Mouse (Mus musculus) neural tube, embryonic 11.5 days (tissue): Measurements from ENCODE around the gene Pdss2. TPM values are rescaled to one million over a fixed set of nuclear protein-coding genes. Genes with fewer than 3 reads are reported as not detected.

Experiments
- ATAC-seq: fragments of 200-750 bp; cut with Nextera tagmentation; 2 replicates; pipeline ENCODE4 v1.8.0; 2017; ENCODE audit warnings: moderate number of reproducible peaks, mild to moderate bottlenecking, moderate TSS enrichment, moderate library complexity; ENCODE audit not compliant: insufficient read depth, low FRiP score, low TSS enrichment
- DNase-seq: peaks from one replicate; pipeline ENCODE4 v3.0.0-alpha.2; 2015; ENCODE audit warnings: low spot score
- H3K27ac ChIP-seq: fragments of 300-500 bp; sonication (generic); 2 replicates; pipeline ENCODE4 v1.5.1; 2014; ENCODE audit warnings: low read depth, mild to moderate bottlenecking, low read length
- H3K27me3 ChIP-seq: fragments of 300-500 bp; sonication (generic); 2 replicates; pipeline ENCODE4 v1.6.1; 2014; ENCODE audit warnings: mild to moderate bottlenecking, low read length, mixed read lengths; ENCODE audit not compliant: control insufficient read depth, insufficient read depth
- H3K36me3 ChIP-seq: fragments of 300-500 bp; sonication (generic); 2 replicates; pipeline ENCODE4 v1.6.1; 2014; ENCODE audit warnings: mild to moderate bottlenecking, low read length, moderate library complexity, mixed read lengths; ENCODE audit not compliant: control insufficient read depth, insufficient read depth
- H3K4me1 ChIP-seq: fragments of 300-500 bp; sonication (generic); 2 replicates; pipeline ENCODE4 v1.6.1; 2014; ENCODE audit warnings: low read length, mixed read lengths; ENCODE audit not compliant: control insufficient read depth, insufficient read depth
- H3K4me2 ChIP-seq: fragments of 300-500 bp; sonication (generic); 2 replicates; pipeline ENCODE4 v1.6.1; 2014; ENCODE audit warnings: low read depth, mild to moderate bottlenecking, moderate library complexity
- H3K4me3 ChIP-seq: fragments of 300-500 bp; sonication (generic); 2 replicates; pipeline ENCODE4 v1.5.1; 2014; ENCODE audit warnings: low read depth, low read length
- H3K9ac ChIP-seq: fragments of 300-500 bp; sonication (generic); 2 replicates; pipeline ENCODE4 v1.6.1; 2014; ENCODE audit warnings: mild to moderate bottlenecking, low read length
- H3K9me3 ChIP-seq: fragments of 300-500 bp; sonication (generic); 2 replicates; pipeline ENCODE4 v1.6.1; 2016; ENCODE audit warnings: low read length; ENCODE audit not compliant: control insufficient read depth
- WGBS: fragments of 180-500 bp; shearing (Covaris S2); extraction: QIAGEN DNeasy Blood & Tissue Kit; methylation state at CpG from one replicate; pipeline ENCODE4 v1.1.7; 2014; 5-methylcytosine and 5-hydroxymethylcytosine counted together
- polyA plus RNA-seq: library from polyadenylated mRNA; unstranded; fragments of >200 nt; fragmentation: Nextera tagmentation; extraction: Ambion mirVana; gene quantifications from 2 replicates; pipeline ENCODE4 v1.2.1, GENCODE M21; 2014

Gene Pdss2
- 12.9 and 14.0 TPM in 2 replicates for polyA plus RNA-seq

- WGBS: under 1% methylated on average over 50 of the region's 50 CpGs
- Histone ChIP-seq H3K36me3 (no peaks in the 10 kb centered on the region), H3K27me3 (no peaks in the 10 kb centered on the region), H3K4me1 (no peaks in the 10 kb centered on the region), H3K27ac (peak within 1 kb of the TSS; percentile 87), H3K4me3 (peak within 1 kb of the TSS; percentile 89), H3K4me2 (peak within 1 kb of the TSS; percentile 96), H3K9ac (peak within 1 kb of the TSS; percentile 92), H3K9me3 (no peaks in the 10 kb centered on the region)
- ATAC-seq (peak; percentile 97), DNase-seq (peak; percentile 93)
Measured at GRCm38 (mm10) chr10:43220910-43221625, at the start of gene Pdss2. TSS of gene Pdss2 (plus strand) at chr10:43221486.

GRCm38 (mm10) chr10:43172066-43172465 lies 49.2 kb upstream of the Pdss2 start:
- Histone ChIP-seq H3K27ac (no peak overlapping the region), H3K27me3 (peaks cover 8% of the 10 kb centered on the region), H3K4me3 (peak overlapping the region; percentile 82), H3K9ac (no peak overlapping the region), H3K9me3 (no peaks in the 10 kb centered on the region), H3K4me1 (peaks cover 12% of the 10 kb centered on the region), H3K36me3 (no peaks in the 10 kb centered on the region), H3K4me2 (peak overlapping the region; percentile 93)
- DNase-seq (no peak), ATAC-seq (no peak)
- 4% methylated on average over 7 of the region's 7 CpGs for whole genome bisulfite sequencing

- Histone ChIP-seq H3K9me3 (no peaks in the 10 kb centered on the region), H3K4me2 (peak overlapping the region; percentile 93), H3K36me3 (no peaks in the 10 kb centered on the region), H3K27me3 (peaks cover 9% of the 10 kb centered on the region), H3K4me1 (peaks cover 12% of the 10 kb centered on the region), H3K27ac (no peak overlapping the region), H3K4me3 (peak overlapping the region; percentile 82), H3K9ac (no peak overlapping the region; the same call in 1 of the 2 replicates)
- 4% methylated on average over 8 of the region's 8 CpGs for WGBS
- DNase-seq (no peak), ATAC-seq (no peak)
Measured at GRCm38 (mm10) chr10:43172554-43172953, 48.7 kb upstream of the Pdss2 start.

GRCm38 (mm10) chr10:43173141-43173827 lies 48.0 kb upstream of the Pdss2 start:
- ATAC-seq (peak; percentile 45), DNase-seq (peak; percentile 74)
- 0% methylated on average over 53 of the region's 53 CpGs for WGBS
- H3K27me3 ChIP-seq: peaks cover 9% of the 10 kb centered on the region
- H3K9me3 ChIP-seq: no peaks in the 10 kb centered on the region
- peak overlapping the region; percentile 88; the same call in 1 of the 2 replicates for H3K27ac ChIP-seq
- H3K4me2 ChIP-seq: peak overlapping the region; percentile 93
- peak overlapping the region; percentile 82 for H3K4me3 ChIP-seq
- H3K9ac ChIP-seq: peak overlapping the region; percentile 87
- peaks cover 12% of the 10 kb centered on the region for H3K4me1 ChIP-seq
- no peaks in the 10 kb centered on the region for H3K36me3 ChIP-seq

GRCm38 (mm10) chr10:43173828-43174325 lies 47.4 kb upstream of the Pdss2 start:
- H3K4me1 ChIP-seq: peaks cover 12% of the 10 kb centered on the region
- peak overlapping the region; percentile 88 for H3K27ac ChIP-seq
- peak overlapping the region; percentile 93 for H3K4me2 ChIP-seq
- H3K9me3 ChIP-seq: no peaks in the 10 kb centered on the region
- peak; percentile 53 for ATAC-seq
- peak overlapping the region; percentile 82 for H3K4me3 ChIP-seq
- under 1% methylated on average over 32 of the region's 38 CpGs for WGBS
- no peaks in the 10 kb centered on the region for H3K36me3 ChIP-seq
- H3K27me3 ChIP-seq: peaks cover 9% of the 10 kb centered on the region
- peak; percentile 59 for DNase-seq
- peak overlapping the region; percentile 87 for H3K9ac ChIP-seq

- peaks cover 12% of the 10 kb centered on the region for H3K4me1 ChIP-seq
- peak within 1 kb of the TSS; percentile 88 for H3K27ac ChIP-seq
- ATAC-seq: peak; percentile 79
- peak within 1 kb of the TSS; percentile 87 for H3K9ac ChIP-seq
- no peaks in the 10 kb centered on the region for H3K9me3 ChIP-seq
- H3K36me3 ChIP-seq: no peaks in the 10 kb centered on the region
- peak; percentile 87 for DNase-seq
- H3K27me3 ChIP-seq: peaks cover 9% of the 10 kb centered on the region
- H3K4me2 ChIP-seq: peak within 1 kb of the TSS; percentile 93
- peak within 1 kb of the TSS; percentile 82 for H3K4me3 ChIP-seq
- 0% methylated on average over 62 of the region's 91 CpGs for WGBS
Measured at GRCm38 (mm10) chr10:43174326-43175155, 46.7 kb upstream of the Pdss2 start, which contains the start of the genes Sobp and 9030612E09Rik. TSS of gene Sobp (minus strand) at chr10:43174530. TSS of gene 9030612E09Rik (plus strand) at chr10:43174704.

DNA sequence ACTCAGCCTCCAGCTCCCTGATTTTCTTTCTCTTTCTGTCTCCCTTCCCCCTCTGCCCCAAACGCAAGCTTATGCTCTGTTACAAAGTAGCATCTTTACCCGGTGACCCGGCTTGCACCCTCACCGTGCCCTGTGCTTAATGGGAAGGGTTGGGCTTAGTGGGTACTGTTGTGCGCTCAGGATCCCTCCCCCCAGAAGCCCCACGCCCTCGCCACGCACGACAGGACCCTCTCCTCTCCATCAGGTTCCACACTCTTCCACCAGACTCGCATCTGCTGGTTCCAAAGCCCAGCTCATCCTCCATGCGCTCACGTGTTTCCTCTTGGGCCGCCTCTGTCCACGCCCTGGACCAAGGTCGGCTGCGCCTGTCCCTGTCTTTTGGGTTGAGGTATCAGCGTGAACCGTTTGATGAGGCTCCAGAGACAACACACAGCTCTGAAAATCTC lies 46.1 kb upstream of the Pdss2 start:
- Histone ChIP-seq H3K36me3 (no peaks in the 10 kb centered on the region), H3K27ac (peak overlapping the region; percentile 88; the same call in 1 of the 2 replicates), H3K4me2 (peak overlapping the region; percentile 93), H3K9me3 (no peaks in the 10 kb centered on the region), H3K27me3 (peaks cover 9% of the 10 kb centered on the region), H3K4me1 (peaks cover 12% of the 10 kb centered on the region), H3K4me3 (peak overlapping the region; percentile 82), H3K9ac (peak overlapping the region; percentile 87)
- under 1% methylated on average over 18 of the region's 18 CpGs for WGBS
- DNase-seq (no peak), ATAC-seq (peak; percentile 39)

DNA sequence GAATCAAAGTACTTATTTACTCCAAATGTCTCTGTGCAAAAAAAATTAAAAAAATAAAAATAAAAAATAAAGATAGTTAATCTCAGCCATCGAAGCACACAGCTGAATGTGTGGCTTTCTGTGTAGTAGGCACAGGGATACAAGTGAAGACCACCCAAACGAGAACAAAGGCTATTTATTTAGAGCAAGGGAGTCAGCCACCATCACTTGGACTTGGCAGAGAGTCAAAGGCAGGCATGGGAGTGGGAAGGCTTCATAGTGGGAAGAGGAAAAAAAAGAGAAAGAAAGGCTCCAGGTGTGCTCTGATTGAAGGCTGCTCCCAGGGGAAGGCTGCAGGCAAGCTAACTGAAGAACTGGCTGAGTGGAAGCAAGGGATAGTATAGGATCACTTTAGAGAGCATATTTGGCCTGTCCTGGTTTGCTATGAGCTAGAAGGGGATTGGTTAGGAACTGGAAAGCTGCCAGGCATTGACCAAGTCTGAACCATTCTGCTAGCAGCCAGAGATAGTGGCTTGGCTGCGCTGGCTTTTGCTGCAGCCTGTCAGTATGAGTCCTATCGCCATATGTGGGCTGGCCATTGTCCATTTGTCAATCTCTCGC lies 40.9 kb upstream of the Pdss2 start:
- no peak for ATAC-seq
- 64% methylated on average over 5 of the region's 5 CpGs for WGBS
- no peak overlapping the region for H3K4me2 ChIP-seq
- H3K27me3 ChIP-seq: peaks cover 9% of the 10 kb centered on the region
- DNase-seq: no peak
- H3K27ac ChIP-seq: no peak overlapping the region
- H3K4me1 ChIP-seq: peaks cover 2% of the 10 kb centered on the region; the same call in 1 of the 2 replicates
- H3K4me3 ChIP-seq: no peak overlapping the region
- no peak overlapping the region for H3K9ac ChIP-seq
- H3K9me3 ChIP-seq: no peaks in the 10 kb centered on the region
- H3K36me3 ChIP-seq: no peaks in the 10 kb centered on the region
